Mouse (Mus musculus): ENCODE results near the gene Smyd4.

DNA sequence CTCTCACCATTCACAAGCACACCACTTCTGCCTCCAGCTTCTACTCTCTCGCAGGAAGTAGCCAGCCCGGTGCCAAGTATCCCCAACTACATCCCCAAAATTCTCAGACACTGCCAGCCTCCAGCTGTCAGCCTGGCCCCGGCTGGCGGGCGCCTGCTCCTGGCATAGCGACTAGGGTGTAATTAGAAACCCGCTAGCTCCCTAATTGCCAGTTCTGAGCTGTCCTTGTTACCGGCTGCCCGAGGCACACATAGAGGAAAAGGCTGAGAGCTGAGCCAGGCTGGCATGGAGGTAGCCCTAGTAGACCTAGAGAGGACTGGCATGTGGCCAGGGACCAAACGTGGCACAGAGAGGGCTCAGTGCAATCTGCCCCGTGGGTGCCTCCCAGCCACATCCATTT, 83.1 kb downstream of the Smyd4 start:
- TF ChIP-seq ZC3H11A (IDR thresholded peaks at IDR 0.05; ENCODE audit: borderline replicate concordance, low read depth, low read length) (no peak), CHD2 (IDR thresholded peaks at IDR 0.05; ENCODE audit: low read depth, low read length) (no peak)

All from ES-E14 (cell line).